Mouse (Mus musculus) liver, embryonic 14.5 days (tissue): Measurements from ENCODE around the gene Sesn3. TPM values are rescaled to one million over a fixed set of nuclear protein-coding genes. Genes with fewer than 3 reads are reported as not detected.

Experiments used
- ATAC-seq: fragments of 200-750 bp; cut with Nextera tagmentation; 2 replicates; pipeline ENCODE4 v1.8.0; 2017; ENCODE audit warnings: moderate number of reproducible peaks, mild to moderate bottlenecking, moderate library complexity; ENCODE audit not compliant: insufficient read depth
- DNase-seq, 3 experiments: peaks; one replicate each; pipeline ENCODE4 v3.0.0-alpha.2; 2012 to 2013; ENCODE audit warnings: low read depth in 3 of 3, low spot score in 3 of 3
- H3K27ac ChIP-seq: fragments of 300-500 bp; sonication (generic); 2 replicates; pipeline ENCODE4 v1.5.1; 2014; ENCODE audit warnings: moderate library complexity, mild to moderate bottlenecking, control low read depth, inconsistent platforms
- H3K27me3 ChIP-seq: fragments of 300-500 bp; sonication (generic); 2 replicates; pipeline ENCODE4 v1.6.1; 2014; ENCODE audit warnings: mild to moderate bottlenecking, low read length, moderate library complexity; ENCODE audit not compliant: control insufficient read depth, insufficient read depth
- H3K36me3 ChIP-seq: fragments of 300-500 bp; sonication (generic); replicated peaks from 2 replicates; pipeline ENCODE4 v1.6.1; 2014; ENCODE audit warnings: low read depth; ENCODE audit not compliant: control insufficient read depth, insufficient read depth
- H3K4me1 ChIP-seq, 2 experiments: fragments of 200-500 bp in 1 of 2; fragments of 300-500 bp in 1 of 2; sonication (generic) in 1 of 2; replicated peaks; 2 replicates each; pipeline ENCODE4 v1.6.1; 2012 to 2014; ENCODE audit warnings: antibody characterized with exemption in 1 of 2, inconsistent platforms in 1 of 2, low read length in 1 of 2; ENCODE audit not compliant: control insufficient read depth in 2 of 2, insufficient read depth in 2 of 2
- H3K4me2 ChIP-seq: fragments of 300-500 bp; sonication (generic); 2 replicates; pipeline ENCODE4 v1.6.1; 2014; ENCODE audit warnings: low read depth, mild to moderate bottlenecking, control low read depth, moderate library complexity
- H3K4me3 ChIP-seq, 2 experiments: fragments of 200-500 bp in 1 of 2; fragments of 300-500 bp in 1 of 2; sonication (generic) in 1 of 2; 2 replicates each; pipeline ENCODE4 v1.5.1; 2012 to 2014; ENCODE audit warnings: low read depth in 2 of 2, low read length in 2 of 2, mild to moderate bottlenecking in 2 of 2, control low read depth in 1 of 2, inconsistent platforms in 1 of 2, moderate library complexity in 1 of 2; ENCODE audit not compliant: insufficient read depth in 1 of 2
- H3K9ac ChIP-seq: fragments of 300-500 bp; sonication (generic); replicated peaks from 2 replicates; pipeline ENCODE4 v1.6.1; 2014; ENCODE audit warnings: mild to moderate bottlenecking, control low read depth, moderate library complexity
- H3K9me3 ChIP-seq: fragments of 300-500 bp; sonication (generic); 2 replicates; pipeline ENCODE4 v1.6.1; 2016; ENCODE audit warnings: low read length, mixed read lengths; ENCODE audit not compliant: control insufficient read depth
- CTCF ChIP-seq: IDR thresholded peaks from 2 replicates; pipeline ENCODE4 v1.5.1; 2016; ENCODE audit warnings: antibody characterized with exemption, low read depth, control low read depth
- EP300 ChIP-seq: IDR thresholded peaks from 2 replicates; pipeline ENCODE4 v1.6.1; 2016; ENCODE audit warnings: antibody characterized with exemption, low read depth
- WGBS: fragments of 180-500 bp; shearing (Covaris S2); extraction: QIAGEN DNeasy Blood & Tissue Kit; methylation state at CpG from one replicate; pipeline ENCODE4 v1.1.7; 2014; ENCODE audit not compliant: insufficient replicate concordance; 5-methylcytosine and 5-hydroxymethylcytosine counted together
- polyA plus RNA-seq, 2 experiments: library from polyadenylated mRNA; depleted of rRNA in 1 of 2; stranded (reverse) in 1 of 2; unstranded in 1 of 2; fragments of >200 nt; fragmentation: Nextera tagmentation in 1 of 2; extraction: Ambion mirVana in 1 of 2; gene quantifications; 2 replicates each; pipeline versions ENCODE4 v1.2.1 to v1.2.3; 2012 to 2014

The Sesn3 gene
- polyA plus RNA-seq, 2 experiments, result 1.1 to 1.8 TPM

DNA sequence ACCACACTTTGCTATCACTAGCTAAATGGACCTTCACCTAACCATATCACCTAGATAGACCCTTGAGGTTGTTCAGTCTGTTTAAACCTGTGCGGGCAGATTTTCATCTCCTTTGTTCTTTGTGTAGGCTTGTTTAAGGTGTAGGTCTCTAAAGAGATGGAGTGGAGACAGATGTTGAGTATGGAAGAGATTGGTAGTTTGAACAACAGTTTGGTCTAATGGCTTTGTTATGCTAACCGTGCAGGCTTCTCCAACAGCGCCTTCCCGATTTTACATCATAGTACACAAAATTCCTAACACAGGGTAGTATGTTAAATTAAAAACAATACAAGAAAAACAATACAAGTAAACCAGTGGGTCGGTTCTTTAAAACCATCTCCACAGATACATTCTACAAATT is 281 bp upstream of the Sesn3 start:
- DNase-seq (no peak), ATAC-seq (no peak)
- H3K4me2 ChIP-seq, result peak overlapping the region; percentile 65
- H3K4me3 ChIP-seq, result no peak overlapping the region; a peak in 1 of 4 replicates
- no peaks in the 10 kb centered on the region for H3K36me3 ChIP-seq
- 43% methylated on average over 5 of the region's 5 CpGs for WGBS
- H3K27me3 ChIP-seq, result peaks cover 17% of the 10 kb centered on the region
- peaks cover 0 to 2% of the 10 kb centered on the region in 2 experiments; a peak in 1 of 4 replicates for H3K4me1 ChIP-seq
- no peak overlapping the region for H3K27ac ChIP-seq
- H3K9me3 ChIP-seq, result no peaks in the 10 kb centered on the region
- TF ChIP-seq CTCF, result no peak
- no peak for TF ChIP-seq EP300
- no peak overlapping the region for H3K9ac ChIP-seq

DNA sequence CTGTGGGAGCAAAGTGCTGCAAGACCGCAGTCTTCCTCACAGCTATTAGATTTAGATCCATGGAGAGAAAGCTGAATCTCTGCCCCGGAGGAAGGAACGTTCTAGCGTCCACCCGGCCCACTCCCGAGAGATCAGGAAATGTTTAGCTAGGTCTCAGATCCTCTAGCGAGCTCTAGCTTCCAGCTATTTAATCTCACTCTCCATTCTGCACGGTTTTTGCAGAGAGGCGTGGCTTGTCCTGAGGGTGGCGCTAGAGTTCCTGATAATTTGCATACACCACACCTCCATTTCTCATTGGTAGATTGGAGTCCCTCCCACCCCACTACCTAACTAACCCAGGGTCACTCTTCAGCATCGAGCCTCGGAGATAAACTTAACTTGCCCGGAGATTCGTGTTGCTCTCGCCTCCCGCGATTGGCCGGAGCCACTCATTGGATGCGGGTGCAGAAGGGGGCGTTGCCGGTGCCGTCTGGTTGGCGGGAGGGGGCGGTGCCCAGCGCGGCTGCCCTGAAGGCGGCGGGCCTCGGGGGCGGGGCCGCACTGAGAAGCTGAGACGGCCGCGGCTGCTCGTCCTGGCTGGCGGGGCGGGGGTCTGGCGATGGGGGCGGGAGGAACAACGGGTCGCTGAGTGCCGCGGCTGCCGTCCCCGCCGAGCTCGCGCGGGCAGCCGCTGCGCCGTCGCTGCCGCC is 1.1 kb downstream of the Sesn3 start:
- WGBS, result under 1% methylated on average over 54 of the region's 54 CpGs
- TF ChIP-seq EP300 (no peak), CTCF (peak; percentile 63)
- H3K27ac ChIP-seq, result peak overlapping the region; percentile 6; the same call in 1 of the 2 replicates
- H3K36me3 ChIP-seq, result no peaks in the 10 kb centered on the region
- DNase-seq (peak; percentile 86 to 89 (median 88)), ATAC-seq (peak; percentile 98)
- no peaks in the 10 kb centered on the region for H3K9me3 ChIP-seq
- peak overlapping the region; percentile 65 for H3K4me2 ChIP-seq
- peaks cover 0 to 2% of the 10 kb centered on the region in 2 experiments; a peak in 1 of 4 replicates for H3K4me1 ChIP-seq
- H3K27me3 ChIP-seq, result peaks cover 17% of the 10 kb centered on the region
- H3K9ac ChIP-seq, result no peak overlapping the region; the same call in 1 of the 2 replicates
- H3K4me3 ChIP-seq, result peak overlapping the region; percentile 57 to 66

DNA sequence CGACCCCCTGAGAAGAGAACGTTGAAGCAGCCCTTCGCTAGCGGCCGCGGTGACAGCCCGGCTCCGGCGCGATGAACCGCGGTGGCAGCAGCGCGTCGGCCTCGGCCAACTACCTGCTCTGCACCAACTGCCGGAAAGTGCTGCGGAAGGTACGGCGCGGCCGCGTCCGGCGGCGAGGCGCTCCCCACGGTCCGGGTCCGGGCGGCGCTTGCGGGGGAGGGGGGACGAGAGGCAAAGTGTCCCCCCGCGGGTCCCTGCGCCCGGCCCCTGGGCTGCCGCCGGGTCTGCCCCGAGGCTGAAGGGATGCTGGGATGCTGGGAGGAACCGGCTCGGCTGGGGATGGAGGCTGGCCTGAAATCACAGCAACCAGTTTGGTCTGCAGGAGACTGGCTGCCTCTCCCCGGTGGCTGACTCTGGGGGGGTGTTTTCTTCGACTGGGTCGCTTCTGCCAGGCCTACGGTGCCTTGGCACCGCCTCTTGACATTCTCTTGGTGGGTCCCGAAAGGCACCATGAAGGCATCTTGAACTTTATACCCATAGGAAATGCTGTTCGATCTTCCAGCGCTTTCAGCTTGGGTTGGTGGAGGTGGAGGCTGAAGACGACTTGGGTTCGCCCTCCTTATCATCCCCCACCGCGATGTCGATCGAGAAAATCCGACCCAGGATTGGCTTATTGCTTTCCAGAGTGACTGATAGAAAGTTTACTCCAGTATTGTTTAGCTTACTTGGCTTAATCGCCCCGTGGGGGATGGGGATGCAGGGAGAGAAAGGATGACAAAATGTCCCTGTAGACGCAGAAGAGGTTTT is 1.8 kb downstream of the Sesn3 start:
- Histone ChIP-seq H3K4me2 (peak overlapping the region; percentile 65), H3K36me3 (no peaks in the 10 kb centered on the region), H3K9ac (peak overlapping the region; percentile 34; the same call in 1 of the 2 replicates), H3K9me3 (no peaks in the 10 kb centered on the region), H3K27ac (no peak overlapping the region), H3K27me3 (peaks cover 17% of the 10 kb centered on the region), H3K4me3 (peak overlapping the region; percentile 57 to 66), H3K4me1 (peaks cover 0 to 2% of the 10 kb centered on the region in 2 experiments; a peak in 1 of 4 replicates)
- WGBS, result 1% methylated on average over 61 of the region's 61 CpGs
- DNase-seq, result peak in 1 of 3 experiments; percentile 9
- ATAC-seq, result peak; percentile 42
- TF ChIP-seq CTCF (no peak), EP300 (no peak)

DNA sequence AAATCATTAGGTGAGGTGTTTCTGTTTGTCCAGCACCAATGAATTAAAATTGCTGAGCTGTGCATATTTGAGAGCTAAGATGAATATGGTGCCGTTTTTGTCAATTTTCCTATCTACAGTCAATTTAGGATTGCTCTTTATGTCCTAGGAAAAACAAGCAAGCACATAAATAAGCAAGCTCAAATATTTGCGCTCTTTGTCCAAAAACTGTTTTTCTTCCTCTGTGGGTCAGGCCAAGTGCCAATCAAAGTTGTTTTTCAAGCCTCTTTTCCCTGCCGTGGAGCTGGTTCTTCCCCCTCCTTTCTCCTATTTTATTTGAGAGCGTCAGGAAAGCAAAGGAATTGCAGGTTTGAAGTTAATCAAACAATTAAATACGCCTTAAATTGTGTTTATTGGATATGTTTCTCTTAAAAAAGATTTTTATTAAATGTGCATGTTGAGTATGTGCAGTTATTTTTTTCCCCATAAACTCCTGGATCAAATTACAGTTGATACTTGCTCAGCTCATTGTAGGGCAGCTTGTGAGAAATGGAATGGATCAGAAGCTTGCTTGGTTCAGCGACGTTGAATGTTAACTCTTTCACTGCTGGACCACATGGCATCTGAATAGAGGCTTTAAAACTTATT is 2.6 kb downstream of the Sesn3 start:
- H3K9me3 ChIP-seq, result no peaks in the 10 kb centered on the region
- H3K9ac ChIP-seq, result no peak overlapping the region
- DNase-seq (no peak), ATAC-seq (no peak)
- WGBS, result 11% methylated on average over 7 of the region's 7 CpGs
- H3K27me3 ChIP-seq, result peaks cover 17% of the 10 kb centered on the region
- H3K4me1 ChIP-seq, result peaks cover 0 to 2% of the 10 kb centered on the region in 2 experiments; a peak in 1 of 4 replicates
- H3K4me3 ChIP-seq, result peak overlapping the region in 1 of 2 experiments; percentile 57; a peak in 2 of 4 replicates
- H3K27ac ChIP-seq, result no peak overlapping the region
- no peaks in the 10 kb centered on the region for H3K36me3 ChIP-seq
- H3K4me2 ChIP-seq, result peak overlapping the region; percentile 65
- no peak for TF ChIP-seq EP300
- TF ChIP-seq CTCF, result no peak
